Mouse (Mus musculus): Measurements from ENCODE around the gene Car11. TPM values are rescaled to one million over a fixed set of nuclear protein-coding genes. Genes with fewer than 3 reads are reported as not detected.
A peak's percentile ranks its signal among the peaks of the same experiment; 100 is the strongest.

Car11 gene
- total and polyA plus RNA-seq, 3 experiments = 0.77 to 1.5 TPM; not detected in 1

- H3K4me1 ChIP-seq (ENCODE audit: control insufficient read depth in 1 of 2, insufficient read depth in 2 of 2, low read length in 2 of 2) = peaks cover 0 to 5% of the 10 kb centered on the region in 2 experiments; a peak in 1 of 4 replicates
- peak overlapping the region; percentile 69 to 71 for H3K4me3 ChIP-seq (ENCODE audit: control insufficient read depth in 1 of 2, insufficient read depth in 1 of 2, low read depth in 2 of 2, low read length in 2 of 2)
- H3K9me3 ChIP-seq (replicated peaks; ENCODE audit: insufficient read depth, low read length) = no peaks in the 10 kb centered on the region
- H3K27ac ChIP-seq (ENCODE audit: control insufficient read depth, low read depth, low read length) = no peak overlapping the region
- H3K9ac ChIP-seq (ENCODE audit: control insufficient read depth, low read depth, low read length, poor library complexity, severe bottlenecking) = peak overlapping the region; percentile 75
- no peak for TF ChIP-seq CHD1 (IDR thresholded peaks at IDR 0.05; ENCODE audit: low read depth, low read length)
- no peak for TF ChIP-seq CHD2 (IDR thresholded peaks at IDR 0.05; ENCODE audit: low read length)
- peaks cover 0 to 2% of the 10 kb centered on the region in 2 experiments; a peak in 1 of 4 replicates for H3K36me3 ChIP-seq (ENCODE audit: control insufficient read depth in 1 of 2, insufficient read depth in 2 of 2, low read length in 2 of 2)
- no peak for DNase-seq (ENCODE audit: low read depth, low spot score)
- no peaks in the 10 kb centered on the region for H3K27me3 ChIP-seq (ENCODE audit: control insufficient read depth in 1 of 2, insufficient read depth in 2 of 2, low read length in 2 of 2)
- H3K79me2 ChIP-seq (ENCODE audit: control insufficient read depth, insufficient read depth, low read length, poor library complexity) = peaks cover 43% of the 10 kb centered on the region
Observed at GRCm38 (mm10) chr7:45714630-45715089, 15.0 kb downstream of the Car11 start.

GRCm38 (mm10) chr7:45715090-45715708 lies 15.6 kb downstream of the Car11 start, which contains the start of gene Rpl18:
Gene Rpl18, plus strand, starts transcription at chr7:45715457.
- Histone ChIP-seq H3K79me2 (ENCODE audit: control insufficient read depth, insufficient read depth, low read length, poor library complexity) (peaks cover 48% of the 10 kb centered on the region), H3K9ac (ENCODE audit: control insufficient read depth, low read depth, low read length, poor library complexity, severe bottlenecking) (peak within 1 kb of the TSS; percentile 99), H3K27me3 (ENCODE audit: control insufficient read depth in 1 of 2, insufficient read depth in 2 of 2, low read length in 2 of 2) (no peaks in the 10 kb centered on the region), H3K4me1 (ENCODE audit: control insufficient read depth in 1 of 2, insufficient read depth in 2 of 2, low read length in 2 of 2) (peaks cover 0 to 5% of the 10 kb centered on the region in 2 experiments; a peak in 1 of 4 replicates), H3K9me3 (replicated peaks; ENCODE audit: insufficient read depth, low read length) (no peaks in the 10 kb centered on the region), H3K27ac (ENCODE audit: control insufficient read depth, low read depth, low read length) (peak within 1 kb of the TSS; percentile 96), H3K4me3 (ENCODE audit: control insufficient read depth in 1 of 2, insufficient read depth in 1 of 2, low read depth in 2 of 2, low read length in 2 of 2) (peak within 1 kb of the TSS; percentile 71), H3K36me3 (ENCODE audit: control insufficient read depth in 1 of 2, insufficient read depth in 2 of 2, low read length in 2 of 2) (peaks cover 0 to 2% of the 10 kb centered on the region in 2 experiments; a peak in 2 of 4 replicates)
- DNase-seq (ENCODE audit: low read depth, low spot score) = peak; percentile 98
- TF ChIP-seq ZNF384 (IDR thresholded peaks at IDR 0.05; ENCODE audit: low read depth, low read length) (no peak), ZMIZ1 (IDR thresholded peaks at IDR 0.05; ENCODE audit: low read depth, low read length) (peak; percentile 40; the same call in 1 of the 2 replicates), TAL1 (IDR thresholded peaks at IDR 0.05; ENCODE audit: low read length) (no peak), ZC3H11A (IDR thresholded peaks at IDR 0.05; ENCODE audit: low read depth, low read length) (no peak), USF2 (IDR thresholded peaks at IDR 0.05; ENCODE audit: borderline replicate concordance in 1 of 2, insufficient read depth in 1 of 2, low read depth in 1 of 2, low read length in 2 of 2) (no peak), MYB (IDR thresholded peaks at IDR 0.05; ENCODE audit: low read depth, low read length) (no peak), CHD1 (IDR thresholded peaks at IDR 0.05; ENCODE audit: low read depth, low read length) (no peak), RAD21 (IDR thresholded peaks at IDR 0.05; ENCODE audit: low read depth, low read length) (no peak), GATA1 (IDR thresholded peaks at IDR 0.05; ENCODE audit: low read depth, low read length) (no peak), POLR2AphosphoS2 (IDR thresholded peaks at IDR 0.05; ENCODE audit: low read length) (peak; percentile 90), E2F4 (IDR thresholded peaks at IDR 0.05; ENCODE audit: borderline replicate concordance, low read depth, low read length) (no peak), POLR2AphosphoS5 (IDR thresholded peaks at IDR 0.05; ENCODE audit: borderline replicate concordance, low read depth, low read length) (no peak), MEF2A (IDR thresholded peaks at IDR 0.05; ENCODE audit: extremely low read depth, insufficient replicate concordance, low read depth, low read length, poor library complexity, severe bottlenecking) (no peak), MAFK (IDR thresholded peaks at IDR 0.05; ENCODE audit: borderline replicate concordance, low read depth, low read length) (no peak), JUND (IDR thresholded peaks at IDR 0.05; ENCODE audit: low read depth, low read length) (no peak), TCF12 (IDR thresholded peaks at IDR 0.05; ENCODE audit: low read depth, low read length) (peak; percentile 35; the same call in 1 of the 2 replicates), MYC (IDR thresholded peaks at IDR 0.05; ENCODE audit: low read depth, low read length) (peak; percentile 74), USF1 (IDR thresholded peaks at IDR 0.05; ENCODE audit: low read depth, low read length) (no peak), ZKSCAN1 (IDR thresholded peaks at IDR 0.05; ENCODE audit: low read depth, low read length) (no peak), POLR2A (IDR thresholded peaks at IDR 0.05; ENCODE audit: control insufficient read depth in 1 of 2, insufficient read depth in 1 of 2, low read depth in 1 of 2, low read length in 2 of 2, poor library complexity in 1 of 2) (peak; percentile 58 to 68; a peak in 2 of 4 replicates), TBP (IDR thresholded peaks at IDR 0.05; ENCODE audit: low read depth, low read length) (peak; percentile 62), MAX (IDR thresholded peaks at IDR 0.05; ENCODE audit: low read length) (peak; percentile 42; the same call in 1 of the 2 replicates), UBTF (IDR thresholded peaks at IDR 0.05; ENCODE audit: borderline replicate concordance, insufficient read depth, low read depth, low read length) (no peak), NRF1 (IDR thresholded peaks at IDR 0.05; ENCODE audit: insufficient read depth, low read depth, low read length, poor library complexity, severe bottlenecking) (peak; percentile 52; the same call in 1 of the 2 replicates), KAT2A (conservative IDR thresholded peaks at IDR 0.05; ENCODE audit: low read depth, low read length) (peak; percentile 67), HCFC1 (IDR thresholded peaks at IDR 0.05; ENCODE audit: low read depth, low read length) (peak; percentile 97), CTCF (IDR thresholded peaks at IDR 0.05 in 2 of 3, conservative IDR thresholded peaks at IDR 0.05 in 1 of 3; ENCODE audit: control insufficient read depth in 1 of 3, insufficient read depth in 1 of 3, low read depth in 2 of 3, low read length in 3 of 3, poor library complexity in 1 of 3, severe bottlenecking in 1 of 3) (no peak), CHD2 (IDR thresholded peaks at IDR 0.05; ENCODE audit: low read length) (peak; percentile 50; the same call in 1 of the 2 replicates), BHLHE40 (IDR thresholded peaks at IDR 0.05; ENCODE audit: borderline replicate concordance, low read depth, low read length) (no peak)

Measured in MEL (cell line).